Mouse (Mus musculus): Measurements from ENCODE around the gene Gm11037.

DNA sequence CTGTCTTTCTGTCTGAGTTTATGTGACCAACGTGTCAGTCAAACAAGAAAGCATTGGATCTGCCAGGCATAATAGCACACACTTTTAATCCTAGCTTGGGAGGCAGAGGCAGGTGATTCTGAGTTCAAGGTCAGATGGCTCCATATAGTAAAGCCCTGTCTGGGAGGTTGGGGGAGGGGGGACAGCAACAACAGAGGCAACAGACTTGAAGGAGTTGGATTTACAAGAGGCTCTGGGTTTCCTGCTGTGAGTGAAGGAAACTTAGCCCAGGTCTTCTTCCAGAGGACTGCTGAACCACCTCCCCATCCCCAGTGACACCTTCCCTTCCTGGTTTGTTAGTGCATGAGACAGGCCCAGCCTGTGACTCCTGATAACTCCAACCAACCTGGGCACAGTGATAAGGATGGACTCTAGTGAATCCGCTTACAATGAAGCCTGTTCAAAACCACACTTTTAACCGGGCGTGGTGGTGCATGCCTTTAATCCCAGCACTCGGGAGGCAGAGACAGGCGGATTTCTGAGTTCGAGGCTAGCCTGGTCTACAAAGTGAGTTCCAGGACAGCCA lies 19.0 kb downstream of the Gm11037 start:
- TF ChIP-seq POLR2A (IDR thresholded peaks at IDR 0.05; ENCODE audit: control insufficient read depth, extremely low read depth, insufficient read depth, low read length, poor library complexity) (no peak), CTCF (IDR thresholded peaks at IDR 0.05; ENCODE audit: borderline replicate concordance, control insufficient read depth, extremely low read depth, insufficient read depth, low read length, poor library complexity) (no peak)
